Mouse (Mus musculus) erythroblast, embryonic 14.5 days (primary cell): ENCODE results near the gene Fli1.

Source experiments
- GATA1 ChIP-seq: IDR thresholded peaks from 2 replicates; pipeline ENCODE4 v1.6.1; 2012; ENCODE audit warnings: low read length, inconsistent platforms, mixed read lengths
- TAL1 ChIP-seq: IDR thresholded peaks from 3 replicates; pipeline ENCODE4 v1.6.1; 2012; ENCODE audit warnings: low read length, inconsistent platforms, mixed read lengths

GRCm38 (mm10) chr9:32505460-32506075 is 37.1 kb downstream of the Fli1 start:
- TF ChIP-seq GATA1 (no peak), TAL1 (no peak)
